Mouse (Mus musculus) heart, embryonic 13.5 days (tissue): Measurements from ENCODE around the gene Fli1. TPM values are rescaled to one million over a fixed set of nuclear protein-coding genes. Genes with fewer than 3 reads are reported as not detected.

Source experiments
- ATAC-seq: fragments of 200-750 bp; cut with Nextera tagmentation; 2 replicates; pipeline ENCODE4 v1.8.0; 2017; ENCODE audit warnings: moderate TSS enrichment; ENCODE audit not compliant: insufficient number of reproducible peaks, low FRiP score, low TSS enrichment; ENCODE audit errors: extremely low read depth
- H3K27ac ChIP-seq: fragments of 300-500 bp; sonication (generic); replicated peaks from 2 replicates; pipeline ENCODE4 v1.5.1; 2015; ENCODE audit warnings: moderate library complexity, mild to moderate bottlenecking, inconsistent platforms
- H3K27me3 ChIP-seq: fragments of 300-500 bp; sonication (generic); replicated peaks from 2 replicates; pipeline ENCODE4 v1.6.1; 2015; ENCODE audit warnings: mild to moderate bottlenecking, inconsistent platforms
- H3K36me3 ChIP-seq: fragments of 300-500 bp; sonication (generic); 2 replicates; pipeline ENCODE4 v1.6.1; 2015; ENCODE audit warnings: mild to moderate bottlenecking, inconsistent platforms
- H3K4me1 ChIP-seq: fragments of 300-500 bp; sonication (generic); 2 replicates; pipeline ENCODE4 v1.6.1; 2015; ENCODE audit warnings: inconsistent platforms
- H3K4me2 ChIP-seq: fragments of 300-500 bp; sonication (generic); 2 replicates; pipeline ENCODE4 v1.6.1; 2015; ENCODE audit warnings: inconsistent platforms, mild to moderate bottlenecking, moderate library complexity
- H3K4me3 ChIP-seq: fragments of 300-500 bp; sonication (generic); 2 replicates; pipeline ENCODE4 v1.5.1; 2015; ENCODE audit warnings: moderate library complexity, mild to moderate bottlenecking, inconsistent platforms
- H3K9ac ChIP-seq: fragments of 300-500 bp; sonication (generic); 2 replicates; pipeline ENCODE4 v1.6.1; 2015; ENCODE audit warnings: inconsistent platforms, mild to moderate bottlenecking, moderate library complexity
- H3K9me3 ChIP-seq: fragments of 300-500 bp; sonication (generic); 2 replicates; pipeline ENCODE4 v1.6.1; 2016; ENCODE audit warnings: inconsistent platforms
- WGBS: fragments of 180-500 bp; shearing (Covaris S2); methylation state at CpG from one replicate; pipeline ENCODE4 v1.1.7; 2015; ENCODE audit warnings: mixed read lengths; 5-methylcytosine and 5-hydroxymethylcytosine counted together
- polyA plus RNA-seq: library from polyadenylated mRNA; unstranded; fragments of >200 nt; fragmentation: Nextera tagmentation; extraction: Ambion mirVana; gene quantifications from 2 replicates; pipeline ENCODE4 v1.2.1, GENCODE M21; 2015

The Fli1 gene
- polyA plus RNA-seq, 1 experiment from 2014 or later, result 18.3 TPM

GRCm38 (mm10) chr9:32509706-32510156 is 32.9 kb downstream of the Fli1 start:
- Histone ChIP-seq H3K9ac (no peak overlapping the region), H3K27me3 (peaks cover 4% of the 10 kb centered on the region; the same call in 1 of the 2 replicates), H3K9me3 (no peaks in the 10 kb centered on the region), H3K4me3 (no peak overlapping the region), H3K27ac (no peak overlapping the region), H3K4me1 (peaks cover 57% of the 10 kb centered on the region), H3K36me3 (no peaks in the 10 kb centered on the region), H3K4me2 (no peak overlapping the region)
- WGBS, result 47% methylated on average over 7 of the region's 7 CpGs
- ATAC-seq, result no peak

- 59% methylated on average over 2 of the region's 2 CpGs for WGBS
- no peaks in the 10 kb centered on the region for H3K9me3 ChIP-seq
These were observed 34.0 kb downstream of the Fli1 start for GRCm38 (mm10) chr9:32508648-32509047.

GRCm38 (mm10) chr9:32508118-32508517 is 34.5 kb downstream of the Fli1 start:
- Histone ChIP-seq H3K27ac (peak overlapping the region; percentile 65), H3K36me3 (no peaks in the 10 kb centered on the region), H3K27me3 (peaks cover 4% of the 10 kb centered on the region; the same call in 1 of the 2 replicates), H3K4me1 (peaks cover 50% of the 10 kb centered on the region), H3K9me3 (no peaks in the 10 kb centered on the region), H3K4me3 (no peak overlapping the region), H3K9ac (no peak overlapping the region), H3K4me2 (no peak overlapping the region)
- no peak for ATAC-seq
- 55% methylated on average over 8 of the region's 8 CpGs for WGBS

More at GRCm38 (mm10) chr9:32508648-32509047, 34.0 kb downstream of the Fli1 start:
- no peak overlapping the region for H3K9ac ChIP-seq
- no peak overlapping the region for H3K4me2 ChIP-seq
- peaks cover 4% of the 10 kb centered on the region; the same call in 1 of the 2 replicates for H3K27me3 ChIP-seq
- no peaks in the 10 kb centered on the region for H3K36me3 ChIP-seq
- peak overlapping the region; percentile 65; the same call in 1 of the 2 replicates for H3K27ac ChIP-seq
- no peak overlapping the region for H3K4me3 ChIP-seq
- ATAC-seq, result no peak
- H3K4me1 ChIP-seq, result peaks cover 52% of the 10 kb centered on the region

GRCm38 (mm10) chr9:32506866-32507861 is 35.5 kb downstream of the Fli1 start:
- Histone ChIP-seq H3K4me2 (no peak overlapping the region), H3K9me3 (no peaks in the 10 kb centered on the region), H3K4me3 (no peak overlapping the region), H3K9ac (no peak overlapping the region; the same call in 1 of the 2 replicates), H3K4me1 (peaks cover 50% of the 10 kb centered on the region), H3K27ac (peak overlapping the region; percentile 65), H3K27me3 (peaks cover 4% of the 10 kb centered on the region; the same call in 1 of the 2 replicates), H3K36me3 (no peaks in the 10 kb centered on the region)
- 63% methylated on average over 15 of the region's 15 CpGs for WGBS
- ATAC-seq, result no peak

GRCm38 (mm10) chr9:32506161-32506560 is 36.5 kb downstream of the Fli1 start:
- H3K27me3 ChIP-seq, result peaks cover 4% of the 10 kb centered on the region; the same call in 1 of the 2 replicates

GRCm38 (mm10) chr9:32505460-32506075 is 37.1 kb downstream of the Fli1 start:
- no peak overlapping the region for H3K4me3 ChIP-seq
- no peak overlapping the region for H3K4me2 ChIP-seq
- ATAC-seq, result no peak
- no peaks in the 10 kb centered on the region for H3K9me3 ChIP-seq
- peaks cover 53% of the 10 kb centered on the region for H3K4me1 ChIP-seq
- peaks cover 4% of the 10 kb centered on the region; the same call in 1 of the 2 replicates for H3K27me3 ChIP-seq
- no peaks in the 10 kb centered on the region for H3K36me3 ChIP-seq
- peak overlapping the region; percentile 65 for H3K27ac ChIP-seq
- H3K9ac ChIP-seq, result no peak overlapping the region
- 78% methylated on average over 7 of the region's 7 CpGs for WGBS

More at GRCm38 (mm10) chr9:32506161-32506560, 36.5 kb downstream of the Fli1 start:
- no peak overlapping the region for H3K4me2 ChIP-seq
- no peak overlapping the region for H3K9ac ChIP-seq
- no peak for ATAC-seq
- peaks cover 50% of the 10 kb centered on the region for H3K4me1 ChIP-seq
- no peak overlapping the region for H3K4me3 ChIP-seq
- H3K9me3 ChIP-seq, result no peaks in the 10 kb centered on the region
- H3K27ac ChIP-seq, result peak overlapping the region; percentile 65
- 33% methylated on average over 8 of the region's 8 CpGs for WGBS
- no peaks in the 10 kb centered on the region for H3K36me3 ChIP-seq

GRCm38 (mm10) chr9:32503995-32504451 is 38.6 kb downstream of the Fli1 start:
- ATAC-seq, result no peak
- Histone ChIP-seq H3K27ac (peak overlapping the region; percentile 65; the same call in 1 of the 2 replicates), H3K27me3 (peaks cover 4% of the 10 kb centered on the region; the same call in 1 of the 2 replicates), H3K4me2 (no peak overlapping the region), H3K4me1 (peaks cover 45% of the 10 kb centered on the region), H3K9ac (no peak overlapping the region; the same call in 1 of the 2 replicates), H3K36me3 (no peaks in the 10 kb centered on the region), H3K4me3 (no peak overlapping the region), H3K9me3 (no peaks in the 10 kb centered on the region)
- 52% methylated on average over 11 of the region's 11 CpGs for WGBS

- H3K36me3 ChIP-seq, result no peaks in the 10 kb centered on the region
- ATAC-seq, result no peak
- peaks cover 39% of the 10 kb centered on the region for H3K4me1 ChIP-seq
- H3K9ac ChIP-seq, result no peak overlapping the region
- no peaks in the 10 kb centered on the region for H3K9me3 ChIP-seq
- no peak overlapping the region for H3K4me3 ChIP-seq
- no peak overlapping the region for H3K4me2 ChIP-seq
- peak overlapping the region; percentile 39; the same call in 1 of the 2 replicates for H3K27ac ChIP-seq
- 47% methylated on average over 4 of the region's 4 CpGs for WGBS
- peaks cover 4% of the 10 kb centered on the region; the same call in 1 of the 2 replicates for H3K27me3 ChIP-seq
These were observed 39.2 kb downstream of the Fli1 start for GRCm38 (mm10) chr9:32503423-32503822.

- Histone ChIP-seq H3K9ac (no peak overlapping the region), H3K27ac (no peak overlapping the region), H3K9me3 (no peaks in the 10 kb centered on the region), H3K4me2 (no peak overlapping the region), H3K27me3 (no peaks in the 10 kb centered on the region), H3K4me3 (no peak overlapping the region), H3K36me3 (no peaks in the 10 kb centered on the region), H3K4me1 (peaks cover 30% of the 10 kb centered on the region)
- ATAC-seq, result no peak
- 73% methylated on average over 11 of the region's 11 CpGs for WGBS
These were observed 40.2 kb downstream of the Fli1 start for GRCm38 (mm10) chr9:32502256-32503010.

GRCm38 (mm10) chr9:32500886-32501285 is 41.8 kb downstream of the Fli1 start:
- no peak for ATAC-seq
- Histone ChIP-seq H3K4me1 (peaks cover 23% of the 10 kb centered on the region), H3K27ac (no peak overlapping the region), H3K9ac (no peak overlapping the region), H3K9me3 (no peaks in the 10 kb centered on the region), H3K27me3 (no peaks in the 10 kb centered on the region), H3K36me3 (no peaks in the 10 kb centered on the region), H3K4me2 (no peak overlapping the region), H3K4me3 (no peak overlapping the region)
- 82% methylated on average over 8 of the region's 8 CpGs for WGBS
